Mouse (Mus musculus): ENCODE measurements around the gene Ephb2. TPM values are rescaled to one million over a fixed set of nuclear protein-coding genes. Genes with fewer than 3 reads are reported as not detected.

Ephb2 gene
- polyA plus RNA-seq, 1 experiment from 2014 or later, result 13.1 TPM

DNA sequence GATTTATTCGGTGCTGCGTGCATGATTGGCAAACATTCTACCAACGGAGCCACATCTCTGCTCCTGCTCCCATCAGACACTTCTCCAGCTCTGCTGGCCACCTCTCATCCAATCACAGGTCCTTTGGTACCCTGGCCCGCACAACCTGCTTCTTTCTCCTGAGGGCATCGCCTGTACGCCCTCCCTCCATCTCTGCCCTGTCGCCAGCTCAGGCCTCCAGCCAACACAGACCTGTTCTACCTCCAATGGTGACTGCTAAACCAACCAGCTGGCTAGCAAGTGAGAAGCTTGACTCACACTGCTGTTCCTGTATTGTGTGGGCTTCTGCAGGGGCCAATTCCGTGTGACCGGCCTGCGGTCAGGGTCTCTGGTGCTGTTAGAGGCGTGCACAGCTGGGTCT, 134.6 kb downstream of the Ephb2 start:
- Histone ChIP-seq H3K9me3 (ENCODE audit: control insufficient read depth, low read length) (no peaks in the 10 kb centered on the region), H3K4me2 (ENCODE audit: low read length) (no peak overlapping the region), H3K4me3 (replicated peaks; ENCODE audit: low read length) (no peak overlapping the region), H3K4me1 (replicated peaks; ENCODE audit: control insufficient read depth, insufficient read depth, low read length) (peaks cover 39% of the 10 kb centered on the region), H3K36me3 (ENCODE audit: control insufficient read depth, insufficient read depth) (no peaks in the 10 kb centered on the region), H3K27me3 (replicated peaks; ENCODE audit: control insufficient read depth, insufficient read depth, low read length) (no peaks in the 10 kb centered on the region), H3K27ac (ENCODE audit: low read length) (no peak overlapping the region), H3K9ac (replicated peaks; ENCODE audit: low read depth, low read length) (no peak overlapping the region)
- ATAC-seq, result no peak
- 76% methylated on average over 11 of the region's 11 CpGs for WGBS

DNA sequence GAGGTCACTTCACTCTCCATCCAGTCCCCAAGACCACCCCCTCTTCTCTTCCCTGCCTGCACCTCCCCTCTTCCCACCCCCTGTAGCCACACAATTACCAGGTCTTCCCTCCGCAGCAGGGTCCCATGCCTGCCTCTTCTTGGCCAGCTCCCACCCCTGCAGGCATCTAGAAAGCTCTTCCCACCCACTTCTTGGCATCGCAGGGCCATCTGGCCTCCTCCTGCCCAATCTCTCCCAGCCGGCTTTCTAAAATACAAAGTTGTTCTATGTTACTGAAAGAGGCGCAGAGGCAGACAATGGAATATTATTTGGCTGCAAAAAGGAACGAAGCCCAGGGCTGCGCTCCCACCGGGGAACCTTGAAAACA, 136.7 kb downstream of the Ephb2 start:
- Histone ChIP-seq H3K4me2 (ENCODE audit: low read length) (no peak overlapping the region), H3K9ac (replicated peaks; ENCODE audit: low read depth, low read length) (no peak overlapping the region), H3K4me1 (replicated peaks; ENCODE audit: control insufficient read depth, insufficient read depth, low read length) (peaks cover 33% of the 10 kb centered on the region), H3K27me3 (replicated peaks; ENCODE audit: control insufficient read depth, insufficient read depth, low read length) (no peaks in the 10 kb centered on the region), H3K36me3 (ENCODE audit: control insufficient read depth, insufficient read depth) (peaks cover 8% of the 10 kb centered on the region; the same call in 1 of the 2 replicates), H3K4me3 (replicated peaks; ENCODE audit: low read length) (no peak overlapping the region), H3K27ac (ENCODE audit: low read length) (peak overlapping the region; percentile 39), H3K9me3 (ENCODE audit: control insufficient read depth, low read length) (no peaks in the 10 kb centered on the region)
- 32% methylated on average over 7 of the region's 7 CpGs for WGBS
- ATAC-seq, result peak; percentile 48; the same call in 1 of the 2 replicates

DNA sequence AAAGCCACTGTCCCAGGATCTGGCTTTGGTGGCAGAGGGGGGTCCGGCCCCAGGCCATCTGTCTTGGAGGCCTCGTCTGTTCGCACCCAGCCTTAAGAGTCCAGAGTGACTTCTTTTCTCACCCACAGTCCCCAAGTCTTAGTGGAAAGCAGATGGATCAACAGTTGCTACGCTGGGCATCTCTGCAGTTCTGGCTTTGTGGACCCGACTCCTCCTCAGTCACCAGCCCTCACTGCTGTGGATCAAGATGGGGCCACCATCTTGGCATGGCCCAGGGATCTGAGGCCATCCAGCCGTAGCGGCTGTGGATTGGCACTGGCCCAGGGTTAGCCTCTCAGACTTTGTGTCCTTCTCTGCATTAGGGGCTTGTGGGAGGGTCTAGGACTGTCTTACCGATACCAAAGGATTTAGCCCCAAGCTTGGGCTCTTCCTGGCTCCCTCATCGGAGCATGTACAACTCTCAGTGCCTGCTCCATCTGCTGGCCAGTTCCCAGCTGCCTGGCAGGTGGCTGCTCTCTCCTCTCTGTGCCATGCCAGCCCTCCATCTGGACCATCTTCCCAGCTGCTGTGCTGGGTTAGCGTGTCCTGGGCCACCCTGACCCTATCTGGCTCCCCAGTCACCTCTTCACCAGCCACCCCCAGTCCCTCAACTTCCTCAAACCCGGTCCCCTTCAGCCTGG, 137.2 kb downstream of the Ephb2 start:
- Histone ChIP-seq H3K27me3 (replicated peaks; ENCODE audit: control insufficient read depth, insufficient read depth, low read length) (no peaks in the 10 kb centered on the region), H3K4me3 (replicated peaks; ENCODE audit: low read length) (no peak overlapping the region), H3K36me3 (ENCODE audit: control insufficient read depth, insufficient read depth) (peaks cover 12% of the 10 kb centered on the region; the same call in 1 of the 2 replicates), H3K4me2 (ENCODE audit: low read length) (no peak overlapping the region), H3K9me3 (ENCODE audit: control insufficient read depth, low read length) (no peaks in the 10 kb centered on the region), H3K4me1 (replicated peaks; ENCODE audit: control insufficient read depth, insufficient read depth, low read length) (peaks cover 31% of the 10 kb centered on the region), H3K27ac (ENCODE audit: low read length) (peak overlapping the region; percentile 39), H3K9ac (replicated peaks; ENCODE audit: low read depth, low read length) (no peak overlapping the region)
- WGBS, result 56% methylated on average over 11 of the region's 11 CpGs
- peak; percentile 72 for ATAC-seq

DNA sequence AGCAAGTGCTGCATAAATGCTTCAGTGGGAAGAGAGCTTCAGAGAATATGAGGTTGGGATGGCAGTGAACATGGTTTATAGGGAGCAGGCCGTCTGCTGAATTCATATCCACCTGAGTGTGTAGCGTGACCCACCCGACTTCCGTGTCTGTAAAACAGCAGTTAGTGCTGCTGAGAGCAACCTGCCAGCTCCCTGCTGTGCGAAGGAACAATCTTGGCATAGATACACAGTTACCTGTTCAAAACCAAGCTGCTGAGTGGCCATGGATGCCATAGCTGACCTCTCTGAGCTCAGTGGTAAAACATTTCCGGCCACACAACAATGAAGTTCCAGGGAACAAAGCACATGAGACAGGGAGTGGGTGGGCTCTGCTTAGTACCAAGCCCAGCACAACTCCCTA, 138.5 kb downstream of the Ephb2 start:
- no peak overlapping the region for H3K9ac ChIP-seq (replicated peaks; ENCODE audit: low read depth, low read length)
- H3K9me3 ChIP-seq (ENCODE audit: control insufficient read depth, low read length), result no peaks in the 10 kb centered on the region
- no peak overlapping the region for H3K27ac ChIP-seq (ENCODE audit: low read length)
- H3K27me3 ChIP-seq (replicated peaks; ENCODE audit: control insufficient read depth, insufficient read depth, low read length), result no peaks in the 10 kb centered on the region
- ATAC-seq, result no peak
- peaks cover 23% of the 10 kb centered on the region for H3K36me3 ChIP-seq (ENCODE audit: control insufficient read depth, insufficient read depth)
- H3K4me1 ChIP-seq (replicated peaks; ENCODE audit: control insufficient read depth, insufficient read depth, low read length), result peaks cover 19% of the 10 kb centered on the region
- 76% methylated on average over 6 of the region's 6 CpGs for WGBS
- no peak overlapping the region for H3K4me2 ChIP-seq (ENCODE audit: low read length)
- H3K4me3 ChIP-seq (replicated peaks; ENCODE audit: low read length), result no peak overlapping the region

GRCm38 (mm10) chr4:136696381-136696925, 139.3 kb downstream of the Ephb2 start:
- no peak for ATAC-seq
- H3K9ac ChIP-seq (replicated peaks; ENCODE audit: low read depth, low read length), result no peak overlapping the region
- H3K27me3 ChIP-seq (replicated peaks; ENCODE audit: control insufficient read depth, insufficient read depth, low read length), result no peaks in the 10 kb centered on the region
- no peak overlapping the region for H3K27ac ChIP-seq (ENCODE audit: low read length)
- 20% methylated on average over 5 of the region's 5 CpGs for WGBS
- no peak overlapping the region for H3K4me2 ChIP-seq (ENCODE audit: low read length)
- H3K36me3 ChIP-seq (ENCODE audit: control insufficient read depth, insufficient read depth), result peaks cover 29% of the 10 kb centered on the region
- H3K4me1 ChIP-seq (replicated peaks; ENCODE audit: control insufficient read depth, insufficient read depth, low read length), result peaks cover 18% of the 10 kb centered on the region
- H3K9me3 ChIP-seq (ENCODE audit: control insufficient read depth, low read length), result no peaks in the 10 kb centered on the region
- no peak overlapping the region for H3K4me3 ChIP-seq (replicated peaks; ENCODE audit: low read length)

DNA sequence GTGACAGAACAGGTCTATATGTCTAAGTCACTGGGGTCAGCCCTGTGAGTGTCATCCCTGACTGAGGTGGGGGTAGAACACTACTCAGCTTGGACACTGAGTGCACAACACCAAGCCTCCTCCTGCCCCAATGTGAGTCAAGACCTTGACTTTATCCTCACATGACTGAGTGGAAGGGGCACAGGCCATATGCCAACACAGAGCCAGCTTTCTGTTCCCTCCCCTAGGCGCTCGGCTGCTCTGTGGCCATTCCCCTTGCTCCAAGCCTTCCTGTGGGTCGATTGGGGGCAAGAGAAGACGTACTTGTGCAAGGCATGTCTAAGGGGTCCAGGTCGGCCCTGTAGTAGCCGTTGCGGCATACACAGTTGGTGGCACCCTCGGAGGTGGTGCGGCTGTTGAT, 140.1 kb downstream of the Ephb2 start:
- 98% methylated on average over 9 of the region's 9 CpGs for WGBS
- H3K36me3 ChIP-seq (ENCODE audit: control insufficient read depth, insufficient read depth), result peaks cover 29% of the 10 kb centered on the region
- no peak overlapping the region for H3K9ac ChIP-seq (replicated peaks; ENCODE audit: low read depth, low read length)

DNA sequence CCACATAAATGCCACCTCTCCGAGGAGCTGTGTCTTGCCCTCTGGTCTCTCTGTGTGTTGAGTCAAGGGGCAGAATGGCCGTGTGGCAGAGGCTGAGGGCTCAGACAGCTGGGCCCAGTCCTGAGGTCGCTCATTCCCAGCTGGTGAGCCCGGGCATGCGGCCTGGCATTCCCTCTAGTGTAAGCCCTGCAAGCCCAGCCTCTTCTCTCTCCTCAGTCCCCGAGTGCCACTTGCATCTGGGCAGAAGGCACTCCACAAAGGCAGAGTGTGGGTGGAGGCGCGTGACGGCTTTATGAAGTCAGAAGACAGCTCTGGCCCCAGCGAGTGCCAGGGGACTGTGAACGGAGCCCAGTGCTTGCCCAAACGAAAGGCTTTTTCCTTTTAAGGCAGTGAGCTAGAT, 145.8 kb downstream of the Ephb2 start:
- Histone ChIP-seq H3K4me2 (ENCODE audit: low read length) (no peak overlapping the region), H3K27ac (ENCODE audit: low read length) (no peak overlapping the region), H3K4me1 (replicated peaks; ENCODE audit: control insufficient read depth, insufficient read depth, low read length) (no peaks in the 10 kb centered on the region), H3K9ac (replicated peaks; ENCODE audit: low read depth, low read length) (no peak overlapping the region), H3K27me3 (replicated peaks; ENCODE audit: control insufficient read depth, insufficient read depth, low read length) (no peaks in the 10 kb centered on the region), H3K9me3 (ENCODE audit: control insufficient read depth, low read length) (no peaks in the 10 kb centered on the region), H3K36me3 (ENCODE audit: control insufficient read depth, insufficient read depth) (peaks cover 29% of the 10 kb centered on the region), H3K4me3 (replicated peaks; ENCODE audit: low read length) (no peak overlapping the region)
- no peak for ATAC-seq
- 87% methylated on average over 12 of the region's 12 CpGs for WGBS

More for the DNA sequence above, 140.1 kb downstream of the Ephb2 start:
- no peaks in the 10 kb centered on the region for H3K9me3 ChIP-seq (ENCODE audit: control insufficient read depth, low read length)
- H3K4me1 ChIP-seq (replicated peaks; ENCODE audit: control insufficient read depth, insufficient read depth, low read length), result peaks cover 15% of the 10 kb centered on the region
- H3K27ac ChIP-seq (ENCODE audit: low read length), result no peak overlapping the region
- H3K27me3 ChIP-seq (replicated peaks; ENCODE audit: control insufficient read depth, insufficient read depth, low read length), result no peaks in the 10 kb centered on the region
- no peak for ATAC-seq
- no peak overlapping the region for H3K4me2 ChIP-seq (ENCODE audit: low read length)
- H3K4me3 ChIP-seq (replicated peaks; ENCODE audit: low read length), result no peak overlapping the region

DNA sequence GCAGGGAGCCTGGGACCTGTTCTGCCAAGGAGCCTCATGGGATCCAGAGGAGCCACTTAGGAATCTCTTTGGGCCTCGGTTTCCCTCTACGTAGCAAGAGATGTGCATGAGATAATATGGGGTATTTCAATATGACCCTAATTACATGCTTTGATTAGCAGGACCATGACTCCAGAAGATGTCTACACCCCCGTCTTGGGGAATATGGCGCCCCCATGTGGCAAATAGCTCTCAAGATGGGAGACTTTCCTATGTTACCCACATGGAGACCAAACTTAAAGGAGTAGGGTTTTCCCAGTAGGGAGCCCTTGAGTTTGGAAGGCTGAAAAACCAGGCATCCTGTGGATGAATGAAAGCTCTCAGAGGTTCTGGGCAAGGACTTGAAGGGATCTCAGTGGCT, 147.7 kb downstream of the Ephb2 start:
- H3K4me3 ChIP-seq (replicated peaks; ENCODE audit: low read length), result no peak overlapping the region
- no peaks in the 10 kb centered on the region for H3K9me3 ChIP-seq (ENCODE audit: control insufficient read depth, low read length)
- no peak for ATAC-seq
- WGBS, result 73% methylated on average over 4 of the region's 4 CpGs
- no peaks in the 10 kb centered on the region for H3K27me3 ChIP-seq (replicated peaks; ENCODE audit: control insufficient read depth, insufficient read depth, low read length)
- no peaks in the 10 kb centered on the region for H3K4me1 ChIP-seq (replicated peaks; ENCODE audit: control insufficient read depth, insufficient read depth, low read length)
- H3K4me2 ChIP-seq (ENCODE audit: low read length), result no peak overlapping the region
- H3K9ac ChIP-seq (replicated peaks; ENCODE audit: low read depth, low read length), result no peak overlapping the region
- peaks cover 12% of the 10 kb centered on the region for H3K36me3 ChIP-seq (ENCODE audit: control insufficient read depth, insufficient read depth)
- no peak overlapping the region for H3K27ac ChIP-seq (ENCODE audit: low read length)

- Histone ChIP-seq H3K4me1 (replicated peaks; ENCODE audit: control insufficient read depth, insufficient read depth, low read length) (no peaks in the 10 kb centered on the region; the same call in 1 of the 2 replicates), H3K9me3 (ENCODE audit: control insufficient read depth, low read length) (no peaks in the 10 kb centered on the region), H3K36me3 (ENCODE audit: control insufficient read depth, insufficient read depth) (no peaks in the 10 kb centered on the region), H3K27me3 (replicated peaks; ENCODE audit: control insufficient read depth, insufficient read depth, low read length) (no peaks in the 10 kb centered on the region), H3K4me3 (replicated peaks; ENCODE audit: low read length) (no peak overlapping the region), H3K4me2 (ENCODE audit: low read length) (no peak overlapping the region), H3K27ac (ENCODE audit: low read length) (no peak overlapping the region), H3K9ac (replicated peaks; ENCODE audit: low read depth, low read length) (no peak overlapping the region)
- WGBS, result 54% methylated on average over 10 of the region's 10 CpGs
- ATAC-seq, result no peak
Observed at GRCm38 (mm10) chr4:136685431-136685869, 150.3 kb downstream of the Ephb2 start.
